Mouse (Mus musculus) spleen, adult 2 months (tissue): ENCODE measurements at regions not wholly inside any gene's neighbourhood (a gene's known extent, or its start where the extent isn't known, plus 50 kb on each side); places are given as distances from the start of the nearest gene placed in this dataset.

Experiments
- DNase-seq, 2 experiments: peaks; one replicate each; pipeline versions ENCODE4 v3.0.0 to v3.0.0-alpha.2; 2012 to 2021; ENCODE audit warnings: low spot score in 2 of 2, low read depth in 1 of 2
- H3K27ac ChIP-seq: fragments of 200-500 bp; 2 replicates; pipeline ENCODE4 v1.5.1; 2012; ENCODE audit warnings: low read length, inconsistent platforms; ENCODE audit not compliant: insufficient read depth
- H3K27me3 ChIP-seq: fragments of 200-500 bp; 2 replicates; pipeline ENCODE4 v1.6.1; 2012; ENCODE audit warnings: mild to moderate bottlenecking, moderate library complexity, low read length, inconsistent platforms; ENCODE audit not compliant: control insufficient read depth, insufficient read depth
- H3K36me3 ChIP-seq: fragments of 200-500 bp; 2 replicates; pipeline ENCODE4 v1.6.1; 2012; ENCODE audit warnings: mild to moderate bottlenecking, low read length, inconsistent platforms; ENCODE audit not compliant: control insufficient read depth, insufficient read depth
- H3K4me1 ChIP-seq: fragments of 200-500 bp; 2 replicates; pipeline ENCODE4 v1.6.1; 2011; ENCODE audit warnings: inconsistent platforms; ENCODE audit not compliant: control insufficient read depth, insufficient read depth, insufficient read length
- H3K4me3 ChIP-seq: fragments of 200-500 bp; 2 replicates; pipeline ENCODE4 v1.5.1; 2011; ENCODE audit warnings: mild to moderate bottlenecking, inconsistent platforms; ENCODE audit not compliant: insufficient read depth, insufficient read length; ENCODE audit errors: extremely low read depth
- CTCF ChIP-seq: fragments of 200-500 bp; IDR thresholded peaks from 2 replicates; pipeline ENCODE4 v1.5.1; 2011; ENCODE audit warnings: mild to moderate bottlenecking, inconsistent platforms; ENCODE audit not compliant: insufficient read depth, insufficient read length, insufficient replicate concordance; ENCODE audit errors: extremely low read depth
- POLR2A ChIP-seq: fragments of 200-500 bp; IDR thresholded peaks from 2 replicates; pipeline ENCODE4 v1.6.1; 2011; ENCODE audit warnings: low read depth, low read length, inconsistent platforms
- WGBS: fragments of 180-500 bp; shearing (Covaris S2); methylation state at CpG from one replicate; pipeline ENCODE4 v1.1.7; 2018; 5-methylcytosine and 5-hydroxymethylcytosine counted together

GRCm38 (mm10) chr16:55747250-55747649 is 91.4 kb downstream of the Nfkbiz start:
- H3K27ac ChIP-seq: peak overlapping the region; percentile 43
- H3K27me3 ChIP-seq: no peaks in the 10 kb centered on the region
- peaks cover 5% of the 10 kb centered on the region for H3K4me1 ChIP-seq
- H3K4me3 ChIP-seq: no peak overlapping the region
- DNase-seq: no peak
- 10% methylated on average over 2 of the region's 2 CpGs for WGBS
- H3K36me3 ChIP-seq: no peaks in the 10 kb centered on the region
- TF ChIP-seq POLR2A (no peak), CTCF (no peak)

- H3K4me3 ChIP-seq: no peak overlapping the region
- no peaks in the 10 kb centered on the region for H3K27me3 ChIP-seq
- H3K4me1 ChIP-seq: peaks cover 5% of the 10 kb centered on the region
- no peaks in the 10 kb centered on the region for H3K36me3 ChIP-seq
- 79% methylated on average over 3 of the region's 3 CpGs for WGBS
- no peak overlapping the region for H3K27ac ChIP-seq
- TF ChIP-seq CTCF (no peak), POLR2A (no peak)
- no peak for DNase-seq
Observed at GRCm38 (mm10) chr16:55746159-55746558, 92.5 kb downstream of the Nfkbiz start.

- TF ChIP-seq POLR2A: no peak
- TF ChIP-seq CTCF: no peak
- Histone ChIP-seq H3K27ac (no peak overlapping the region), H3K27me3 (no peaks in the 10 kb centered on the region), H3K4me3 (no peak overlapping the region), H3K36me3 (no peaks in the 10 kb centered on the region), H3K4me1 (peaks cover 5% of the 10 kb centered on the region)
- DNase-seq: no peak
- WGBS: 87% methylated on average over 3 of the region's 3 CpGs
Observed at GRCm38 (mm10) chr16:55745094-55745493, 93.6 kb downstream of the Nfkbiz start.

DNA sequence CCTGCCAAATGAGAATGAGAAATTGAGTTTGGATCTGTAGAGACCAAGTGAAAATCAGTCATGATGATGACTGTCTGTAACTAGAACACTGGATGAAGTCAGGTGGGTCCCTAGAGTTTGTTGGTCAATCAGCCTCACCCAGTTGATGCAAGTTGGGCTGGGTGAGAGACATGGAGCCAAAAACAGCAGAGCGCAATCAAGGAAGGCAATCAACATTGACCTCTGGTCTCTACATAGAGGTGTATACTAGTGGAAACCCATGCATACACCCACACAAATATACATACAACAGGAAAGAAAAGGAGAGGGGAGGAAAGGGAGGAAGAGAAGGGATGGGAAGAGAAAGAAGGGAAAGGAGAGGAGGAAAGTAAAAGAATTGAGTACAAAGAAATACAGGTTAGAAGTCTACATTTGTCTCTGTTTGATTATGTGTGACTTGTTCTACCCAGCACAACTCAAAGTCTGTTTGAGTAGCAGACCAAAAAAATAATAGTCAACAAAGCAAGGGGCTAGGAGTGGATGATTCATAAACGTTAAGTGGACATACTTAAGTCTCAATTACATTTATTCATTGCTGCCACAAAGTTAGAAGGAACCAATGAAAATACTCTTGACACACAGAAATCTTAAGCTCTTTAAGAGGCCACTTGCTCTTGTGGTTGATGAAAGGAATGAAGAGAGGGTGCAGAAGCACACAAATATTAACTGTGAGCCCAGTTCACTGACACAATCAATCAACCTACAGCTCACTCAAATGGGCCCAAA is 97.4 kb downstream of the Nfkbiz start:
- H3K4me3 ChIP-seq: no peak overlapping the region
- WGBS: 84% methylated on average over 2 of the region's 2 CpGs
- no peaks in the 10 kb centered on the region for H3K36me3 ChIP-seq
- H3K27me3 ChIP-seq: no peaks in the 10 kb centered on the region
- TF ChIP-seq CTCF (no peak), POLR2A (no peak)
- no peak overlapping the region for H3K27ac ChIP-seq
- no peak for DNase-seq
- no peaks in the 10 kb centered on the region for H3K4me1 ChIP-seq

DNA sequence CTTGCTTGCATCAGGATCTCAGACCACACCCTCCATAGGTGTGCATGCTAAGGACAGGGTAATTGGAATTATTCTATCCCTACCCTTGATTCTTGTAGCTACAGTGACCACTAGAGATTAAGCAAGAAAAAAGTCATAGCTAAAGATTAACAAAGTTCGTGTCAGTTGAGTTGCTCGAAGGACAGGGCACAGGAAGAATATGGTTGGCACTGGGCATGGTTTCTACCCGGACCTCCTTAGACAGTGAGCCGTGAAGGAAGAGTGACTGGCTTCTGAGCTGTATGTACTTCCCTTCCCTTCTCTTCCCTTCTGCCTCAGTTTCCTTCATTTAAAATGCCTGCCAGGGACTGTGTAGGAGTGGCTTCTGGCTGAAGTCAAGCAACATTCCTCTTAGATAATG is 100.0 kb downstream of the Nfkbiz start:
- TF ChIP-seq CTCF: no peak
- TF ChIP-seq POLR2A: no peak
- no peak overlapping the region for H3K27ac ChIP-seq
- 87% methylated on average over 4 of the region's 4 CpGs for WGBS
- H3K4me1 ChIP-seq: no peaks in the 10 kb centered on the region
- H3K4me3 ChIP-seq: no peak overlapping the region
- no peaks in the 10 kb centered on the region for H3K27me3 ChIP-seq
- no peaks in the 10 kb centered on the region for H3K36me3 ChIP-seq
- DNase-seq: no peak

DNA sequence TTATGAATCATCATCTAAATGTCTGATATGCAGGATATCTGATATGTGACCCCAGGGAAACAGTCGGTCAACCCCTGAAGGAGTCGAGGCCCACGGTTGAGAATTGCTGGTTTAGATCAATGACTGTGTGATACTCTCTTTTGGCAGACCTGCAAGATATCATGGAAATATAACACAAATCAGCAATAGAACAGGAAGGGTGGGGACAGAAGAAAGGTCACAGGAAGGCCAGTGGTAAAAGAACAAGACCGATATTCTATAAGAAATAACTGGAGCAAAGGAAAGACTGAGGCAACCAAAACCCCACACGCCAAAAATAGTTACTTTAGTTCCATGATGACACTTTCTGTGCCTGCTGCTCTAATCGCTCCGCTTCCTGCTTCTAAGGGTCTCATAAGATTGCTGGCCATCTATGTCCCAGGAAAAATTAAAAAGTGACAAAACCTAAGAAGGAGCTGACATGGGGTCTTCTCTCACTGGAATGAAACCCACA is 103.2 kb downstream of the Nfkbiz start:
- 90% methylated on average over 7 of the region's 7 CpGs for WGBS
- TF ChIP-seq CTCF (no peak), POLR2A (no peak)
- H3K27me3 ChIP-seq: no peaks in the 10 kb centered on the region

GRCm38 (mm10) chr16:55734301-55734700 is 104.4 kb downstream of the Nfkbiz start:
- Histone ChIP-seq H3K4me1 (no peaks in the 10 kb centered on the region), H3K27me3 (no peaks in the 10 kb centered on the region), H3K4me3 (no peak overlapping the region), H3K27ac (no peak overlapping the region), H3K36me3 (no peaks in the 10 kb centered on the region)
- no peak for DNase-seq
- no peak for TF ChIP-seq POLR2A
- TF ChIP-seq CTCF: no peak
- 88% methylated on average over 11 of the region's 11 CpGs for WGBS

More for the DNA sequence above, 103.2 kb downstream of the Nfkbiz start:
- Histone ChIP-seq H3K4me3 (no peak overlapping the region), H3K27ac (no peak overlapping the region), H3K4me1 (no peaks in the 10 kb centered on the region), H3K36me3 (no peaks in the 10 kb centered on the region)
- no peak for DNase-seq
